Mouse (Mus musculus) c-Kit-positive CD71-positive TER-119-positive erythroid progenitor cells, embryonic 14.5 days (primary cell): ENCODE measurements around the gene Sval2.

Experiments
- DNase-seq: peaks from one replicate; pipeline ENCODE4 v3.0.0-alpha.2; 2013; ENCODE audit warnings: low spot score

Gene Sval2

GRCm38 (mm10) chr6:41852689-41853088, at the start of gene Sval2:
Gene Sval2, plus strand, starts transcription at chr6:41852989.
- no peak for DNase-seq

DNA sequence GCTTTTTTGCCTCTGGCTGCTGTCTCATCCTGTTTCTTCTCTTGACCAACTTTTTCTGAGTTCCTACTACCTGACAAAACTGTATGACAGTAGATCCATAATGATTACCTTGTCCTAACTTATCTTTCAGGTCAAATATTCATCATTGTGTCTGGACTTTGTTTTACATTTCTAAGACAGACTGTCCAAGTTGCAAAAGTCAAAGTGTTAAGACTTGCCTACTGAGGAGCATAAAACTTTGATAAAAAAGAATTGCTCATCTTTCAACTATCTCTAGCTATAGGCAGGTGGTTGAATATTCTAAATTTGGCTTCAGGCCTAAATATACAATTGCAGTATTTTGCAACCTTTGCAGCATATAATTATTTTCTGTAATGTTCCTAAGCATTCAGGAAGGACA, 28.7 kb upstream of the Sval2 start:
- DNase-seq, result no peak

GRCm38 (mm10) chr6:41829516-41829915, 23.3 kb upstream of the Sval2 start:
- DNase-seq, result no peak

DNA sequence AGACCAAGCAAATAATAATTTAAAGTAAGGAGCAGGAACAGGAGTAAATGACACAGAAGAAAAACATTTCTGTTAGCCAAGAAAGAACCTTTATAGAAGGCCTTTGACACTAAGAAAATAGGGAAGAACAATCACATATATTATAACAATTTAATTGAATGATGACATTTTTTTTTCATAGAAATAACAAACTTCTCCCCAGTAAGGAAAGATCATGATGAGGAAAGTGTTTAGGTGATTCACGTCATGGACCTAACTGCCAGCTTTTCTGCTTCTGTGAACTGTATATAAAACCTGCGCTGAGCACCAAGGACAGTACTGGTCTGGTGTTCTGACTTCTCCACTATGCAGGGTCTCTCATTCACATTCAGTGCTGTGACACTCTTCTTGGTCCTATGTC, 5.6 kb upstream of the Sval2 start, which contains the start of gene Pip:
Gene Pip (plus strand): TSS at position 301 of the 400 bp plus-strand sequence.
- DNase-seq, result no peak

DNA sequence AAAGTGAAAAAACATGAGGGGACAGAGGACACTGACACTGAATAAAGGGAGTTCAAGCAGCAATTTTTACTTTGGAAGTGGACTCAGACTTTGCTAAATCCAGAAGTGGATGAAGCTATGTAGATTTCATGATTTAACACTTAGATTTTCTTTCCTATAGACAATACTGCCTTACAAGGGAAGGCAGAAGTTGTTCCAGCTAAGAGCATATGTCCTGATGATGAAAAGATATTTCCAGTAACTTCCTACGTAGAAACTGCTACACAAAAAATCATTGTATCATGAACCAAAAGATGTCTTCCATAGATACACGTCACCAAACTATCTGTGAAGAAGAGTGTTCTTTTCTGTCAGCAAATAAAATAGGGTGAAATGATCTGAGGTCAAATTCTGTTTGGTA, 11.2 kb downstream of the Sval2 start:
- no peak for DNase-seq

- no peak for DNase-seq
These were observed 58.8 kb downstream of the Sval2 start for GRCm38 (mm10) chr6:41911625-41912024.
